Mouse (Mus musculus): Measurements from ENCODE around the gene Lnpk.
A peak's percentile ranks its signal among the peaks of the same experiment; 100 is the strongest.

Gene Lnpk

DNA sequence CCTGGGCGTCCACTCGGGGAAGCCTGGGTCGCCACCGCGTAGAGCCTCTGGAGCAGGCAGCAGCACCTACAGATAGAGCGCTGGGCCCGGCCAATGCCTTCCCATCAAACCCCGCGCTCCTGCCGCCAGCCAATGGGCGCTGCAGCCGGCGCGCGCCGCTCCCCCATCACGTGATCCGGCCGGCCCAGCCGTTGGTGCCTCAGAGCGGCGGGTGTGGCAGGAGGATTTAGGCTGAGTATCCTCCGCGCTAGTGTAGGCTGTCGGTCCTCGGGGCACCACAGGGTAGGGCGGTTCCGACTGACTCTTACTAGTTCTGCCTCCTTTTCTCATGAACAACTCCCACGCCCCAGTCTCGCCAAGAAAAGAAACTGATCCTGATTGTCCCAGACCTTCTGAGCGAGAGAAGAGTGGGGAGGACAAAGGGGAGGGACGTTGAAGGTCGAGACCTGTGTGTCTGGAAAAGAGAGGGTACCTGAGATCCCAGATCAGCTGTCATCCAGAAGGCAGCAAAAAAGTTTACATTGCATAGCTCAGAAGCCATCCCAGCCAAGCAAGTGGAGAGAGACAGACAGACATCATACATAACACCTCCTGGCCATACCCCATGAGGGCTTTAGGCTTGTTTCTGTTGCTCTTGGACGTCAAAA, at the start of gene Lnpk:
TSS of gene Lnpk (minus strand) at position 593 of the 647 bp plus-strand sequence.
- DNase-seq (ENCODE audit: low read depth), result peak; percentile 91

DNA sequence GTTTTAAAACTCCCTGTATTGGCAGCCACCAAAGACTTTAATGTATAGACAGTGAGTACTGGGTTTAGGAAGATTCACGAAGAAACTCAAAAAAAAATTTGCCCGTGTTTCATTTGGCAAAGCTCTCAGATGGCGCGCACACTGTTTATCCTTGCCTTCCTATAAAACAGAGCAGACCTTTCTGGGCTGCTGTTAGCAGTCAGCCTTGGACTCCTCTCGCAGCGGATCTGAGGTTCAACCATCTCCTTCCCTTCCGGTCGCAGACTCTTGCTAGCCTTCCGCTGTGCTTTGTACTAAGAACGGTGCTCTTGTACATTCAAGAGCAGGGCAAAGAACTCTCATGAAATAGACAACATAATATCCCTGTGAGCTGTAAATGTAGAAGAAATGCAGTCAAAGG, 41.1 kb upstream of the Lnpk start:
- no peak for DNase-seq (ENCODE audit: low read depth)

DNA sequence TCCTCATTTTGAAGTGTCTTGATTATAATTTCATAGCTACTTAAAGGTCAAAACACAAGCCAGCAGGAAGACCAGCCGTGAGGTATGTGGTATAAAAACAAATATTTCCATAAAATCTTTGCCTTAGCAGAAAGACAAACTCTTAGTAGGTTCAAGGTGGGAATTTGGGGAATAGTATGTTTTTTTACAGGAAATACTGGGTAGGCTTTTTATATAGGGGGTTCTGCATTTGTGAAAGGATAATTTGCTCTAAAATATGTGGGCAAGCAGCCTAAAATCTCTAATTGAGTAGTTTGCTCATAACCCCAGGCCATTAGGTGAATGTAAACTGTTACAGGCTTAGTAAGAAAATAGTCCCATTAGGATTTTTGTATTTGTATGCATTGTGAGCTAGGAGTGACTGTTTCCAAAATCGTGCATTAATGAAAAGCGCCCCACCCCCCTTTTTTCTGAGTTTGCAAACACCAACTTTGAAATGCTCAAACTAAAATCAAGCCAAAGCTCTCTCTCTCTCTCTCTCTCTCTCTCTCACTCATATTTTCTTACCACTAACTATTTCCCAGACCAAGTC, 40.5 kb upstream of the Lnpk start:
- DNase-seq (ENCODE audit: low read depth), result no peak

DNA sequence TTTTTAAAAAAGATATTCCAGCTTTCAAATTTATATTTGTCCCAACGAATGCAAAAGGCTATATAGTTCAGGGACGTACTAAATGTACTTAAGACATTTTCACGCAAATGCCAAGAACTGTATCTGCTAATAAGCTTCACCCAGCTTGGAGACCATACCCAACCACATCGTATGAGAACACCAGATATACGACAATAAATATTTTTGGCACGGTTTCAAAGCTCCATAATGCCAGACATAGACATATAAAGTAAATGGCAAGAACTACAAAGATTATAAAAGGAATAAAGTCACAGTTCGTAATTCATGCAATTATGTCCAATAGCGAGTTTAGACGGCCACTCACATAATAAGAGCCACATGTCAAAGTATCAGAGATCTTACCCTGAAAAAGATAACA, 38.5 kb upstream of the Lnpk start:
- DNase-seq (ENCODE audit: low read depth), result no peak

DNA sequence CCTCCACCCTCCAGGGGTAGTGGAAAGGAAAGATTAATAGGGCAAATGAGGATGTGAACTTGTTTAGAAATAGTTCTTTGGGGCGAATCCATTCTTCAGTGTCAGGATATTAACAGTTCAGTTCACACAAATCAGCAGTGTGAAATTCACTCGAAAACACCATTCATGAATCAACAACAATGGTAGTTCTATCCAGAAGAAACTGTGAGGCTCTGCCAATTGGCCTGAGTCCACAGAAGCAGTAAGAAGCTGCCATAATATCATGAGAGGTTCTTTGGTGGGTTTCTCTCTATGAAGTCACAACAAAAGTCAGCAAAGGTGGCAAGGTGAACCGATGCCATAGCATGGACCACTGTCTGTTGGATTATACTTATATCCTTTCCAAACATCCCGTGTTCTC, 32.2 kb upstream of the Lnpk start:
- no peak for DNase-seq (ENCODE audit: low read depth)

DNA sequence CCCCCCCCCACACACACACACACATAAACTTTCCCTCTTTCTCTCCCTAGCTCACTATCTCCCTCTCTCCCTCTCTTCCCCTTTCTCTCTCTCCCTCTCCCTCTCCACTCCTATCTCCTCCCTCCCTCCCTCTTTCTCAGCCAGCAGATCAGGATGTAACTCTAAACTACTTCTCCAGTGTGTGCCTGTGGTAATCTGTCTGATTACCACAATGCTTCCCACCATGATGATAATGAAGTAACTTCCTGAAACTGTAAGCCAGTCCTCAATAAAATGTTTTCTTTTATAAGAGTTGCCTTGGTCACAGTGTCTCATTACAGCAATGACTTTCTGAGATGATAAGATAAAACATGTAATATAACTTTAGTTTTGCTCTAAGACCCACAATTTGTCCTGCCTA, 30.1 kb upstream of the Lnpk start:
- no peak for DNase-seq (ENCODE audit: low read depth)

DNA sequence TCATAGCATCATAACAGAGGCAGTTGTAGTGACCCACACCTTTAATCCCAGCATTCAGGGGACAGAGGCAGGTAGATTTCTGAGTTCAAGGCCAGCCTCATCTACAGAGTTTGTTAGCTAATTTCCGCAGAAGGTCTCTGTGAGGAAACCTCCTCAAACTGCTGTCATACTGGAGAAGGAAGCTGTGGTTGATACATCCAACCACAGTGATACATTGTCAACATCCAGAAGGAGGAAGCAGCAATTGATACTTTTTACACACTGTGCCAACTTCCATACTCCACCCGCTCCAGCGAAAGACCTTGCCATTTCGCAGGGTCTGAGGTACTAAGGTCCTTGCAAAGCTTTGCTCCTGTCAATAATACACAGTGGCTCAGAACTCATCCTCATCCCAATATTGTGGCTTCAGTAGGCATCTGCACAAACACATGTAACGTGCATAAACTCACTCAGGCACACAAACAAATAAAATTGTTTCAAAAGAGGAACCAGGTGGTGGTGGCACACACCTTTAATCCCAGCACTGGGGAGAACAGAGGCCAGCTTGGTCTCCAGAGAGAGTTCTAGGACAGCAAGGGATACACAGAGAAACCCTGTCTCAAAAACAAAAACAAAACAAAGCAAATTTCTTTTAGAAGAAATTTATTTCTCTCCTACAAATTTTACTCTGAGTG, 27.0 kb upstream of the Lnpk start:
- DNase-seq (ENCODE audit: low read depth), result no peak

DNA sequence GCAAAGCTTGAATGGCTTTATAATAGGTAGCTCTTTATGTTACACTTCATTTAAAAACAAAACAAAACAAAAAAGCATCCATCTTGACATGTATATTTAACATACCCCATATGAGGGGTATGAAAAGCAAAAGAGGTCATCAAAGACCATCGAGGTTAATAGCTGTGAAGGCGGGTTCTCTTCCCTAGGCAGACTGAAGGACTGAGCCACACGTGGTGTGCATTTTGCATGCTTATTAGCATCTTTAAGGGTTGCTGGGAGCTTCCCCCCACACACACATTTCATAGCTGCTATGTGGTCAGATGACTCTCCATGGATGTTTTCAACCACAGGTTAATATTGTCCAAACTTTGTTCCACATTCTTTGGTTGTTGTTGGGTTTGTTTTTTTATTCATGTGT, 24.8 kb upstream of the Lnpk start:
- no peak for DNase-seq (ENCODE audit: low read depth)

DNA sequence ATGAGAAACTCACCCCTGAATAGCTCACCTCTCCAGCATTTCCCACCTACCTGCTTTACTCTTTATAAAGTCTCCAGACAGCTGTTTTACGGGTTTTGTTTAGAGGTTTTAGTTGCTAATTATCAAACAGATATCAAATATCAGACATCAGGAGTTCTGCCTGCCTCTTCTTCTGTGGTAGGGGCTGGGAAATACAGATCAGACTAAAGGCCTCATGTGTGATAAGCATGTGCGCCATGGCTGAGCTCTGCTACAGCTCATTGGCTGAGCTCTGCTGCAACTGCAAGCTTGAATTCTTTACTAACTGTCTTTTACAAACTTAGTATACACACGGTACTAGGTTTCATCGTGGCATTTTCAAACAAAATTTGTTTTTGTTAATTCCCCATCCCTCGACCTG, 23.2 kb upstream of the Lnpk start:
- DNase-seq (ENCODE audit: low read depth), result no peak

DNA sequence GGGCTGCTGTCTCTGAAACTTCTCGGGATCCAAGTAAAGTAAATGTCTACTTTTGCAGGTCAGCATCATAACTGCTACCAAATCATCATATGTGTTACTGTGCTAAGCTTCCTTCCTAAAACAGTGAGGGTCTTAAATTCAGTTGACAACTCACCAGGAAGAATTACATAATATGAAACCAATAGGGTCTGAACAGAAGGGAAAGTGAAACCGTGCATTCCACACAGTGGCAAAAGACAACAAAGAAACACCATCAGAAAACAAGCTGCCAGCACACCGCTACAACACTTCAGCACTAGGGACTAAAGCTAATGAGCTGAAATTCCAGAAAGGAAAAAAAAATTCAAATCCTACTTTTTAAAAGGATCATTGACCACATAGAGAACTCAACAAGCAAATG, 17.9 kb upstream of the Lnpk start:
- DNase-seq (ENCODE audit: low read depth), result no peak

DNA sequence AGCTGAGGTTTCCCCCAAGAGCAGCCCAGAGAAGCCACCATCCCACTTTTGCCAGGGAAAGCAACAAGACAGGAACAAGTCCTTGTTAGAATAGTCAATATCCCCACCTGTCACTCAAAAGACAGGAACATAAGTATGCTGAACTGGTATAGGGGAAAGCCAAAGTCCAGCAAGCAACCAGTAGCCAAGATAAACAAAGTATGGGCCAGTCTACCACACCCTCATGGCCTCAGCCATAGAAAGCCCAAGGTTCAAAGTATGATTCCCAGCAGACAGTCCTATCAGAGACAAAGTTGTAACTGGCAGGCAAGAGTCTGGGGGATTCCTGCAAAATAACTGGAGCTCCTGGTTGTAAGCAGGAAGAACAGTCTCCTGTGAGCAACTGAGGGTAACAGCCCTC, 16.9 kb upstream of the Lnpk start:
- DNase-seq (ENCODE audit: low read depth), result no peak

DNA sequence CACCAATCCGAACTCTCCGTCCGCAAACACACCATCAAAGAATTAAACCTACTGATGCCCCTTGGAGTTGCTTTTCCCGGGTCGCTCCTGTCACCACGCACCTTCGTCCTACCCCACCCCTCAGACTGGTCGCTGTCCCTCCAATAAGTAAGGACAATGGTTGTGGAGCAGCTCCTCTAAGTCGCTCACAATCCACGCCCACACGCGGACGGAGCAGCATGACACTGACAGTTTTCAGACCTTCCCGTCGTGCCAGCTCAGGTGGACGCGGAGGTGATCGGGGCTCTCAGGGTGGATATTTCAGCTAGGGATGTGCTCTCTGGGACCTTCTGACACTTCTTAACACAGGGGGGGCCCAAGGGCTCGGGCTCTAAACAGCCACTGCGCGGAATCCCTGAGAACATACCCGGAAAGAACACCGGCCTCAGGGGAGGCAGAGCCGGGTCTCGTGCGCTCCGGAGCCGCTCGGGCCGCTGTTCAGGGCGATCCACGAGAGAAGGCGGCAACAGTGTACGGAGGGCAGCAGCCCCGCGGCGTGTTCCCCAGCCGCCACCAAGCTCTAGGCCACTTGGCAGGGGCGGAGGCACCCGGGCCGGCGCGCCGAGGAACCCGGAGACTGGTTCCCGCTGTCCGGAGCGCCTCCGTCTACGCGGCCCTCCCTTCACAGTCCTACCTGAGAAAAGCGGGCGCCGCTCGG, 941 bp downstream of the Lnpk start:
- peak; percentile 69 for DNase-seq (ENCODE audit: low read depth)

DNA sequence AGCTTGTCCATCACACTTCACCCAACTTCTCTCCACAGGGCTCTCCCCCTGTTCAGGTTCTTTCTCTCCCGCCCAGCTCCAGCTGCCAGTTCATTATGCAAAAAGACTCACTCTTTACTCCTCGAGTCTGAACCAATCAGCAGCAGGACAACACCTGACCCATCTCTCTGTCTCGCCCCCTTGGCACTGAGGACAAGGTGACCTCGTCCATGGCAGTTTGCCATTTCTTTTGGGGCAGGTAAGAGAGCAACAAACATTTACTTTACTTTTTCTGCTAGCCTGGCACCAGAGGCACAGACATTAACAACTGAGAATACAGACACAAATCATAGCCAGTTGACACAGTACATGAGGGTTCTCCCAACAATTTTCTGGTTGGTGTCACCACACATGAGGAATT, 8.8 kb downstream of the Lnpk start:
- DNase-seq (ENCODE audit: low read depth), result no peak

DNA sequence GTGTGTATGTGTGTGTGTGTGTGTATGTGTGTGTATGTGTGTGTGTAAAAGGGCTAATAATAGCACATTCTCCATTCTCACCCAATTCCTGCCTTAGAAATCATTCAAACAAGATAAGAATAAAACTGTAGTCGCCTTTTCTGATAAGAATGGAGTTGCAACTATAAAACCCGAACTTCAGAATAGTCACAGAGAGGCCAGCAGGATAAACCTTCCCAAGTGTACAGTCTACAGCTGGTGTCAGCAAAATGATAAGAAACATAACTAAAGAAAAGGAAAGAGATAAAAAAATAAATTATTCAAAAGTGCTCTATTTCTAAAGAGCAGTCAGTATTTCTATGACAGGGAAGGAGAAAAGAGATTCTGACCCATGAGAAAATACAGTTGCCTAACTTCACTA, 19.4 kb downstream of the Lnpk start:
- DNase-seq (ENCODE audit: low read depth), result no peak

DNA sequence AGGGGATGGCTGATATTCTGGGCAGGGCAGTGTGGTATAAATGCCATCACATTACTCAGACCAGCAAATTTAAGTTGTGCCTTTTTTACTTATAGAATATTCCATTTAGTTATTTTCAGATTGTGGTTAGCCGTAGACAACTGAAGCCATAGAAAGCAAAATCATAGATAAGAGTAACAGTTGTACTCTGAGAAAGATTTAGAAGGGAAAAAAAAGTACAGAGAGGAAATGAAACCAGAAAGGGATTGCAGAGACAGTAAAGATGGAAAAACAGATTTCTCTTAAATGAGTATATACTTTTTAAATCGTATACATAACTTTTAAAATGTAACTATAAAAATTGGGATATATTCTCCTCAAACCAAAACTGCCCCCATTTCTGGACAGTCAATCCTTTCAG, 20.1 kb downstream of the Lnpk start:
- no peak for DNase-seq (ENCODE audit: low read depth)

DNA sequence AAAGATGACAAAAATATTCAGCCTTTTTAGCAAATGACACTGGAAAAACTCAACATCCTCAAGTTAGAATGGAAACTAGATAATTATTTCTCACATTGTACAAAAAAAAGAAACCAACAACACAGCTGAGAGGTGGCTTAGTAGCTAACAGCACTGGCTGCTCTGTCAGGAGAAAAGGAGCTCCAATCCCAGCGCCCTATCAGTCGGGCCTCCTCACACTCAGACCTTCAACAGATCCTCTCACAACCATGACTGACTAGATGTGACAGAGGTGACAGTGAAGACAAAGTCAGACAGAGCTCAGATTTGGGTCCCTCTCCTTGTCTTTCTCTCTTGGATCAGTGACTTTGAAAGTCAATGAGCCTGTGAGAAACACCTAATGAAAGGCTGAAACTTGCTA, 21.8 kb downstream of the Lnpk start:
- no peak for DNase-seq (ENCODE audit: low read depth)

DNA sequence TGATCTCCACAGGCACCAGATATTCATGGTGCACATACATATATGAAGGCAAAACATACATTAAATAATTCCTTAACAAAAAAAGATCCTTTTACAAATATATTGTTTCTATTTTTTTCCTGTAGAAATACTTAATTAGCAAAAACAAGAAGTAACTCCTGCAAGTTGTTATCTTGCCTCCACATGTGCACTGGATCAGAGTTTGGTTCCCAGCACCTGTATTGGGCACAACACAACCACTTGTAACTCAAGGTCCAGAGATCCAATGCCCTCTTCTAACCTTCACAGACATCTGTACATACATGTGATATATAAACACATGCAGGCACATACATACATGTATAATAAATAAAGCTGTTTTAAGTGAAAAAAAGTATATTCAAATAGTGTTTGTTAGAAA, 27.3 kb downstream of the Lnpk start:
- DNase-seq (ENCODE audit: low read depth), result no peak

DNA sequence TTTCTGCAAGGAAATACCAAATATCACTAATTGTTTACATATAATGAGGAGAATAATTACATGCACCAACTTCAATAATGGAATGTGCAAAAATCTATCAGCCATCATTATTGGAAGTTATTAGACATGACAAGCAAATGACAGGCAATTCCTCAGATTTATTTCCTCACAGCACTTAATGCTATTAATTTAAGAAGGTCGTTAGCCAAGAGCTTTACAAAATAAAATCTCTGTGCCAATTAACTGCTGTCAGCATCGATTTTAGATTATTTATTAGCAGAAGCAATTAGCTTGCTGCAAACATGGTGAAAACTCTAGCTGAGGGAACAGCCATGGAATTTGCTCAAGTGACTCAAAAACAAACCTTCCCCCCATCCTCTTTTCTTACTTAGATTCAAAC, 30.9 kb downstream of the Lnpk start:
- DNase-seq (ENCODE audit: low read depth), result no peak

DNA sequence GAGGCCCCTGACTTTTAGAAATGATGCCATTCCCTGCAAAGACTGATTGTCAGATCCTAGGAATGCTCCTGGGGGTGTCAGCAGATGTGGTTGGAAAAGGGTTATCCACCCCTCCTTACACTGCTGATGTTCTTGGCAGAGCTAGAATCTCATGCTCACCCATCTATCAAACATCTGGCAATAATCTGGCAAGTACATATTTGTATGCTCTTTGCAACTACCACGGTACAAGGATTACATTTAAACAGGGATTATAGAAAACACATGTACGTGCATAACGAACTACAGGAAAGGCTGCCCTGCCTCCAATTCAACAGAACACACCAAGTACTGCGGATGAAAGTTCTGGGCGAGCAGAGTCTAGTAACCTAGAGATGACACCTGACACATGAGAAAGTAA, 70.9 kb downstream of the Lnpk start:
- DNase-seq (ENCODE audit: low read depth), result no peak

DNA sequence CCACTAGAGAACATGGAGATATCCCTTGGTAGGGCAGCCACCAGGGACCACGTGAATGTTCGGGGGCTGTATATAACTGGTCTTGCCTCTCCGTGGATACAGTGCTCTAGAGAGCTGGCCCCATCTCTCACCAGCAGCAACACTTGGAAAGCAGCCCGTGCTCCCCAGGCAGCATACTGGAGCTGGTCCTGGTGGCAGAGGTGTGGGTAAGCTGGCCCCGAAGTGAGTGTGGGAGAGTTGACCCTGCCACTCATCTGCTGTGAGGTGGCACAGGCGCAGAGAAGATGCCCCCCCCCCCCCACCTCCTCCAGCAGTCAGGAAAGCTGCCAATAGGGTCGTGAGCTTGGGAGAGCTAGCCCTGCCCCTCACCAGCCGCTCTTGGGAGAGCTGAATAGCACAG, 72.8 kb downstream of the Lnpk start:
- no peak for DNase-seq (ENCODE audit: low read depth)

DNA sequence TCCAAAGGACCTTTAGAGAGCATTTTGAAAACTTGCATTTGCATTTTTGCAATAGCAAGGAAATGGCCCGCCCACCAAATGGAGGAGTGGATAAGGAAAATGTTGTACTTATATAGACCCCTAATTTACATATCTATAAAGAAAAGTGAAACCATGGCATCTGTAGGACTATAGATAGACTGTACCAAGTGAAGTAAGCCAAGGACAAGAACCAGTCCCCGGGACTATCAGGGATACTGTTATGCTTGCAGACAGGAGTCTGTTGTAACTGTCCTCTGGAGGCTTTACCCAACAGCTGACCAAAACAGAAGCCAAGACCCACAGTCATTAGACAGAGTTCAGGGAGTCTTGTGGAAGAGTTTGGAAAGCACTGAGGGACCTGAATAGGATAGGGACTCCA, 78.9 kb downstream of the Lnpk start:
- DNase-seq (ENCODE audit: low read depth), result no peak

DNA sequence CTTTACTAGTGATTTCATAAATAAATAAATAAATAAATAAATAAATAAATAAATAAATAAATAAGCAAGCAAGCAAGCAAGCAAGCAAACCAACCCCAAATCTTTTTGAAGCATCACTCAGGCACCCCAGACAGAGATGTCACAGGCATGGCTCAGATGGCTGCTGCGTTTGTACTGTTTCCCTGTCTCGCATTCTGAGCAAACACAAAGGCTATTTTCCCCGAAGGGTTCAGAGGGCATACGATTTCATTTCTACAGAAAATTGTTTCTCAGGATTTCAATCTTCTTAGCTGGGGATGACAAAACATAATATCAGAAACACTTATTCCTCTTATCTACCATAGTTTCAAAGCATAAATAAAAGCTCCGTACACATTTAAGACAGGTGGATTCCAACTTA, 81.4 kb downstream of the Lnpk start:
- DNase-seq (ENCODE audit: low read depth), result no peak

DNA sequence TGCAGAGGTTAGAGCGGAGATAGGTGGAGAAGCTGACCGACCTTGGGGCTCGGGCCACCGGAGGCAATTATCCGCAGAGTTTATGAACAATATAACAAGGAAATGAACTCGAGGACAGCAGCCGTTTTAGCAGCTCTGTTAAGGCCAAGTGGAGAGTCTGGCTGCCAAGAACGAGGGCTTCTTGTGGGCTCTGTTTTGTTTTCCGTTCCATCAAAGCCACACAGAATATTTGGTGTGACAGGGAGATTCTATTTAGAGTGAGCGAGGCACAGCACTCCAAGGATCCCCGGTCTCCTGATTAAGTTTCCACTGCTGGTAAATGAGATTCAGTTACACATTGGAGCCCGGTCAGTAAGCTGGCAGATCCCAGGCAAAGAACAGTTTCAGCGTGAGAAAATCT, 87.8 kb downstream of the Lnpk start:
- no peak for DNase-seq (ENCODE audit: low read depth)

Measured in induced T-regulatory cell, adult 2 months (primary cell).